Mouse (Mus musculus): ENCODE measurements around the gene Zhx3. TPM values are rescaled to one million over a fixed set of nuclear protein-coding genes. Genes with fewer than 3 reads are reported as not detected.

Gene Zhx3
- total RNA-seq, 2 experiments from 2014 or later = 24.2 to 29.0 TPM

DNA sequence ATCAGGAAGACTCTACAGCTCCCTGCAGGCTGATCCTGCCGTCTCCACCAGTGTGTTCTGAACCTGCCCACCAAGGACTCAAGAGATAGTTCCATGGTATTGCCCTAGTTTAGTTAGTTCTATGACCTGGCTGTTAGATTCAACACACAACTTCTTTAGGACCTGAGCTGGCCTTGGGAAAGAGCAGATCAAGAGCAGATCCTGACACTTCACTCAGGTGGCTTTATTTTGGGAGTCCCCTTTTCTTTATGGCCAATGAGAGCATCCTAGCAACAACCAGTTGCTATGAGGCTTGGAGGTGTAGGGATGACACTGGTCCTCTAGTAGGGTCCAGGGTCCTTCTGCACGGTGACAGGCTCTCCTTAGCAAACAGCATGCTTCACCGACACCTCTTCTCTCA is 107.7 kb downstream of the Zhx3 start:
- no peak for TF ChIP-seq CTCF (IDR thresholded peaks at IDR 0.05)

GRCm38 (mm10) chr2:160764386-160764785 is 108.4 kb downstream of the Zhx3 start:
- no peak for DNase-seq
- no peak for TF ChIP-seq CTCF (IDR thresholded peaks at IDR 0.05)
- Histone ChIP-seq H3K27ac (peak overlapping the region; percentile 85), H3K4me3 (no peak overlapping the region)
- intact Hi-C loops (cut with DNase I) = loop anchor here (5.0 kb wide), 1 partner anchor 38 kb away; no protein-coding TSS in a partner anchor

More for the DNA sequence above, 107.7 kb downstream of the Zhx3 start:
- DNase-seq = peak; percentile 6
- peak overlapping the region; percentile 85 for H3K27ac ChIP-seq
- intact Hi-C loops (cut with DNase I) = no loop called here
- no peak overlapping the region for H3K4me3 ChIP-seq

- TF ChIP-seq CTCF (IDR thresholded peaks at IDR 0.05) = no peak
- Histone ChIP-seq H3K27ac (peak overlapping the region; percentile 85), H3K4me3 (no peak overlapping the region)
- intact Hi-C loops (cut with DNase I) = loop anchor here (5.0 kb wide), 1 partner anchor 38 kb away; no protein-coding TSS in a partner anchor
- DNase-seq = peak; percentile 3
Measured at GRCm38 (mm10) chr2:160763816-160764215, 109.0 kb downstream of the Zhx3 start.

DNA sequence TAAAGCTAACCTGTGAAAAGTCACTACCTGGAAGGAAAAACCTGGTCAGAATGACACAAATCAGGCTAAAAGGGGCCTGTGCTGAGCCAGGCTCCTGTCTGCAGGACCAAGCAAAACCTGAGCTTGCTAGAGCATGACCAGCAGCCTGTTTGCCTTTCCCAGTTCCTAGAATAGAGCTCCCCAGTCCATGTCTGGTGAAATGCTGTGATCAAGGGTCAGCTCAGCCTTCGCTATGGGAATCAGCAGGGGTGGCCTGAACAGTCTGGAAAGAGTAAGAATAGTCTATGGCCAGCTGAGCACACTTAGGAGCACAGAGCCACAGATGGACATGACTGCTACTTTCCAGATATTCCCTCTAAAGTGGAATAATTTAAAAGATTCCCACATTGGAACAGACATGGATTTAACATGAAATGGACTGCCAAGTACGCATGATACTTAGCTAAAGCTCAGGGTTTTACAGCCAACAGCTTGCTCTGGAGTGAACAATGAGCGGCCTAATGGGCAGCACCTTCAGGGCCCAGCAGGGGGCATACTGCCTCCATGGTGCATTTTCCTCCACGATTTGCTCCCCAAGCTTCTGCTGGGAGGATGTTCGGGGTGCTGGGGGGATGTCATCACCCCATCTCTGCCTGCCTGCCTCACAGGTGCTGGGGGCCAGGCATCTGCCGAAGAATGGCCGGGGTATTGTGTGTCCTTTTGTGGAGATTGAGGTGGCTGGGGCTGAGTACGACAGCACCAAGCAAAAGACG is 112.2 kb downstream of the Zhx3 start:
- intact Hi-C loops (cut with DNase I) = loop anchor here (1.0 to 5.0 kb wide), 2 partner anchors 42 to 125 kb away; no protein-coding TSS in a partner anchor
- Histone ChIP-seq H3K27ac (peak overlapping the region; percentile 44; the same call in 1 of the 2 replicates), H3K4me3 (no peak overlapping the region)
- DNase-seq = peak; percentile 69
- no peak; the same call in 1 of the 2 replicates for TF ChIP-seq CTCF (IDR thresholded peaks at IDR 0.05)

GRCm38 (mm10) chr2:160756583-160757203 is 116.1 kb downstream of the Zhx3 start:
- no peak overlapping the region for H3K4me3 ChIP-seq
- DNase-seq = peak; percentile 10
- intact Hi-C loops (cut with DNase I) = no loop called here
- no peak for TF ChIP-seq CTCF (IDR thresholded peaks at IDR 0.05)
- H3K27ac ChIP-seq = no peak overlapping the region

GRCm38 (mm10) chr2:160747075-160747474 is 125.7 kb downstream of the Zhx3 start:
- no peak for DNase-seq

GRCm38 (mm10) chr2:160746637-160747036 is 126.2 kb downstream of the Zhx3 start:
- intact Hi-C loops (cut with DNase I) = no loop called here
- Histone ChIP-seq H3K27ac (peak overlapping the region; percentile 94), H3K4me3 (no peak overlapping the region)
- no peak for TF ChIP-seq CTCF (IDR thresholded peaks at IDR 0.05)
- no peak for DNase-seq

More at GRCm38 (mm10) chr2:160747075-160747474, 125.7 kb downstream of the Zhx3 start:
- H3K4me3 ChIP-seq = no peak overlapping the region
- intact Hi-C loops (cut with DNase I) = no loop called here
- TF ChIP-seq CTCF (IDR thresholded peaks at IDR 0.05) = no peak
- peak overlapping the region; percentile 94; the same call in 1 of the 2 replicates for H3K27ac ChIP-seq

GRCm38 (mm10) chr2:160745497-160745896 is 127.3 kb downstream of the Zhx3 start:
- Histone ChIP-seq H3K4me3 (no peak overlapping the region), H3K27ac (peak overlapping the region; percentile 94)
- intact Hi-C loops (cut with DNase I) = no loop called here
- DNase-seq = no peak
- no peak for TF ChIP-seq CTCF (IDR thresholded peaks at IDR 0.05)

GRCm38 (mm10) chr2:160744823-160745210 is 128.0 kb downstream of the Zhx3 start:
- no peak for TF ChIP-seq CTCF (IDR thresholded peaks at IDR 0.05)
- intact Hi-C loops (cut with DNase I) = no loop called here
- peak; percentile 65 for DNase-seq
- H3K27ac ChIP-seq = peak overlapping the region; percentile 94
- H3K4me3 ChIP-seq = no peak overlapping the region

DNA sequence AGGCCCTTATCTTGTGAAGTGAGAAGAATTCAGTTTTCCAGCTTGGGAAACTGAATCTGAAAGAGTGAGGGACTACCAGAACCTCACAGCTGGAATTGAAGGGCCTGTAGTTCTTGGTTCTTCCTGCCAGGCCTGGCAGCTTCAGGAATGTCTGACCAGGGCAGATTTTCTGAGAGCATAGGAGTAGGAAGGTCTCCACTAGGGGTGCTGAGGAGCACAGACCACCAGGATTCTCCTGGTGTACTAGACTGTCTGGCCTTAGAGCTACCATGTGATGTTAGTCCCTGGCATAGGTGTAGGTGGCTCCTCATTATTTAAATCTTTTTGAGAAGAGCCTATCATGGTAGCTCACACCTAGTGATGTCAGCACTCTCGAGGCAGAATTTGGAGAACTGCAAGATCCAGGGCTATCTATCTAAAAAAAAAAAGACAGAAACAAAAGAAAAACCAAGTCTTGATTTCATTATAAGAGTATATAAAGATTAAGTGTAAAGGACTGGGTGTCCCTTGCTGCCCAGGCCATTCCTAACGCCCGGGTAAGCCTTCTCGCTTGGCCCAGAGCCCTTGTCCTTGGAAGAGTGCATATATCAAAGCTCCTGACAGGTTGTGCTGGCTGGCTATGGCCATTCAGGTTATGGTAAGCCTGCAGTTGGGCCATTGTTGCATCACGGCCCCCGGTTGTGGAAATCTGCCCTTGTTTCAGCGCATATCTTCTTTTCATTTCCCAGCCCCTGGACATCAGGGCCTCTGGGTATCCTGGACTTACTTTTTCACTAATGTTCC is 128.6 kb downstream of the Zhx3 start:
- DNase-seq = peak; percentile 81
- peak; percentile 80 for TF ChIP-seq CTCF (IDR thresholded peaks at IDR 0.05)
- intact Hi-C loops (cut with DNase I) = no loop called here
- Histone ChIP-seq H3K27ac (peak overlapping the region; percentile 94), H3K4me3 (no peak overlapping the region)

DNA sequence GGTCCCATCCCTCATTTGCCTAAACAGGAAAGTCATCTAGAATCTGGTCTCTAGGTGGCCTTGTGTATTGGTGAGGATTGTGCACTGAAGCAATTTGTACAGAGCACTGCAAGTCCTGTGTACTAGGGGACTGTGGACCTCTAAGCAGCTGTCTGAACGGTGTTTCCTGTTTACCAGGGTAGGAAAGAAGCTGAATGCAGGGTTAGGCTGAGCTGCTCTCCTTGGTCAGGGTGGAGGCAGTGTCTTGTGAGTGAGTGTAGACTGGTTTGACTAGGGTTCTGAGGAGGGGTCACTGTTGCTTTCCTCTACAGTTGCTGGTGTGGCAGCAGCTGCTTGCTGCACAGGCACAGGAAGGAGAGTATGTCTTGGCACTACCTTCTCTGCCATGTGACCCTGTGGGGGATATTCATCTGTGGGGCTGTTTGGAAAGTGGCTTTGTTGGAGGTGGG is 130.6 kb downstream of the Zhx3 start:
- no peak for TF ChIP-seq CTCF (IDR thresholded peaks at IDR 0.05)
- intact Hi-C loops (cut with DNase I) = no loop called here
- Histone ChIP-seq H3K27ac (peak overlapping the region; percentile 94), H3K4me3 (peak overlapping the region; percentile 9; the same call in 1 of the 2 replicates)
- DNase-seq = no peak

- no peak for DNase-seq
- no peak for TF ChIP-seq CTCF (IDR thresholded peaks at IDR 0.05)
- no peak overlapping the region; the same call in 1 of the 2 replicates for H3K4me3 ChIP-seq
- intact Hi-C loops (cut with DNase I) = no loop called here
- H3K27ac ChIP-seq = peak overlapping the region; percentile 94
Measured at GRCm38 (mm10) chr2:160741580-160741979, 131.2 kb downstream of the Zhx3 start.

Measured in gastrocnemius, adult 2 months (tissue).